Mouse (Mus musculus) stomach, embryonic 14.5 days (tissue): Measurements from ENCODE around the gene Pex7. TPM values are rescaled to one million over a fixed set of nuclear protein-coding genes. Genes with fewer than 3 reads are reported as not detected.
"Not testable (repeated sequence)": the region's sequence is repeated elsewhere in the genome, so short reads cannot be mapped to it uniquely, and the experiment has no call there.

ENCODE experiments used
- ATAC-seq: fragments of 200-750 bp; cut with Nextera tagmentation; 2 replicates; pipeline ENCODE4 v1.8.0; 2017; ENCODE audit warnings: low read depth, moderate TSS enrichment; ENCODE audit not compliant: insufficient number of reproducible peaks, insufficient read depth, low FRiP score
- H3K27ac ChIP-seq: fragments of 300-500 bp; sonication (generic); 2 replicates; pipeline ENCODE4 v1.5.1; 2014; ENCODE audit warnings: mild to moderate bottlenecking, low read length, moderate library complexity, mixed read lengths
- H3K27me3 ChIP-seq: fragments of 300-500 bp; sonication (generic); 2 replicates; pipeline ENCODE4 v1.6.1; 2014; ENCODE audit warnings: low read length, control low read depth, mixed read lengths; ENCODE audit not compliant: control insufficient read depth, insufficient read depth
- H3K36me3 ChIP-seq: fragments of 300-500 bp; sonication (generic); 2 replicates; pipeline ENCODE4 v1.6.1; 2014; ENCODE audit warnings: mild to moderate bottlenecking, control low read depth, low read length, moderate library complexity, mixed read lengths; ENCODE audit not compliant: control insufficient read depth, insufficient read depth
- H3K4me1 ChIP-seq: fragments of 300-500 bp; sonication (generic); 2 replicates; pipeline ENCODE4 v1.6.1; 2014; ENCODE audit warnings: low read length, control low read depth, mixed read lengths; ENCODE audit not compliant: control insufficient read depth, insufficient read depth
- H3K4me2 ChIP-seq: fragments of 300-500 bp; sonication (generic); replicated peaks from 2 replicates; pipeline ENCODE4 v1.6.1; 2014; ENCODE audit warnings: low read depth, low read length, control low read depth
- H3K4me3 ChIP-seq: fragments of 300-500 bp; sonication (generic); 2 replicates; pipeline ENCODE4 v1.5.1; 2014; ENCODE audit warnings: low read depth, low read length, control low read depth
- H3K9ac ChIP-seq: fragments of 300-500 bp; sonication (generic); replicated peaks from 2 replicates; pipeline ENCODE4 v1.6.1; 2014; ENCODE audit warnings: low read depth, mild to moderate bottlenecking, control low read depth, low read length, moderate library complexity, mixed read lengths
- H3K9me3 ChIP-seq: fragments of 300-500 bp; sonication (generic); 2 replicates; pipeline ENCODE4 v1.6.1; 2016; ENCODE audit warnings: low read depth, low read length, control low read depth; ENCODE audit not compliant: control insufficient read depth
- WGBS: fragments of 180-500 bp; shearing (Covaris S2); extraction: QIAGEN DNeasy Blood & Tissue Kit; methylation state at CpG from one replicate; pipeline ENCODE4 v1.1.7; 2014; 5-methylcytosine and 5-hydroxymethylcytosine counted together
- polyA plus RNA-seq: library from polyadenylated mRNA; unstranded; fragments of >200 nt; fragmentation: Nextera tagmentation; extraction: Ambion mirVana; gene quantifications from 2 replicates; pipeline ENCODE4 v1.2.1, GENCODE M21; 2014

The Pex7 gene
- polyA plus RNA-seq, 1 experiment from 2014 or later = 37.3 TPM

DNA sequence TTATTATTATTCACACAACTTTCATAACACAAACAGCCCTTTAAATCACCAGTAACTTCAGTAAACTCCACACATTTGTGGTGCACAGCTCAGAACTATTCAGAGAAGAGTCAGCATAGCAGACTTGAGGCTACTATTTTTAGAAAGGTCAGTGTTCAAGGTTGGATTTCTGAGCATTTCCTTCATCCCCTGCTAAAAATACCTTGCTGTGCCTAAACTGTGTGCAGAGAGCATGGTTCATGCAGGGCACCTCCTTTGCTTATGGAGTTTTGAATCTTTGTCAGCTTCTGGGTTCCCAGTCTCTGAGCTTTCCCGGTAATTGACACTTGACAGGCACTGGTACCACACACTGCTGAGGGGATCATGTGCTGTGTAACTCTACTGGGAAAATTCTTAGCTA is 20.7 kb upstream of the Pex7 start:
- Histone ChIP-seq H3K9me3 (no peaks in the 10 kb centered on the region), H3K36me3 (no peaks in the 10 kb centered on the region), H3K4me2 (no peak overlapping the region), H3K27ac (no peak overlapping the region), H3K9ac (no peak overlapping the region), H3K4me3 (no peak overlapping the region), H3K4me1 (peaks cover 5% of the 10 kb centered on the region; the same call in 1 of the 2 replicates), H3K27me3 (no peaks in the 10 kb centered on the region)
- no peak for ATAC-seq
- WGBS = 69% methylated on average over 1 of the region's 1 CpGs

DNA sequence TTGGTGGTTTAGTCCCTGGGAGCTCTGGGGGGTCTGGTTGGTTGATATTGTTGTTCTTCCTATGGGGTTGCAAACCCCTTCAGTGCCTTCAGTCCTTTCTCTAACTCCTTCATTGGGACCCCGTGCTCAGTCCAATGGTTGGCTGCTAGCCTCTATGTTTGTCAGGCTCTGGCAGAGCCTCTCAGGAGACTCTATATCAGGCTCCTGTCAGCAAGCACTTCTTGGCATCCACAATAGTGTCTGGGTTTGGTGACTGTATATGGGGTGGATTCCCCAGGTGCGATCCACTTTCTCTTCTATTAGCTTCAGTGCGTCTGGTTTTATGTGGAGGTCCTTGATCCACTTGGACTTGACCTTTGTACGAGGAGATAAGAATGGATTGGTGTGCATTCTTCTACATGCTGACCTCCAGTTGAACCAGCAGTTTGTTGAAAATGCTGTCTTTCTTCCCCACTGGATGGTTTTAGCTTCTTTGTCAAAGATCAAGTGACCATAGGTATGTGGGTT is 19.0 kb upstream of the Pex7 start:
- H3K4me1 ChIP-seq, H3K27me3 ChIP-seq, H3K9me3 ChIP-seq, ATAC-seq, H3K4me2 ChIP-seq, H3K27ac ChIP-seq, H3K36me3 ChIP-seq, H3K9ac ChIP-seq, H3K4me3 ChIP-seq: not testable (repeated sequence)
- 69% methylated on average over 4 of the region's 4 CpGs for WGBS

DNA sequence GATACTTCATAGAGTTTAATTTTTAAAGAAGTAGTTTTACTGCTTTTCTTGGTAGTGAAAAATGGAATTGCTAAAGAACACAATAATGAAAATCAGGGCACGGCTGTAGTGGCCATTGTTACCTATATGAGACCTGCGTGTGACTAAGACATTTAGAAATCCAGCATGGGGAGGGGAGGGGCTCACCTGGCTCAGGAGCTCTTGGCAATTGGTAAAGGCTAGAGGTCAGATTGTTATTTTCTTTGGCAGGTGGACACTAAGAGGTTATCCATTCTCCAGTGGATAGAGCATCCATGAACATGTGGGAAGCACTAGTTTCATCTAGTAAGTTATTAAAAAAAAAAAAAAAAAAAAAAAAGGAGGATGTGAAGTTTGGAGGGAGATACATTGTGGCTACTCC is 16.8 kb upstream of the Pex7 start:
- WGBS = 65% methylated on average over 2 of the region's 2 CpGs
- Histone ChIP-seq H3K27me3 (no peaks in the 10 kb centered on the region), H3K9ac (no peak overlapping the region), H3K27ac (no peak overlapping the region), H3K9me3 (no peaks in the 10 kb centered on the region), H3K4me1 (no peaks in the 10 kb centered on the region), H3K4me3 (no peak overlapping the region), H3K4me2 (no peak overlapping the region), H3K36me3 (no peaks in the 10 kb centered on the region)
- no peak for ATAC-seq

DNA sequence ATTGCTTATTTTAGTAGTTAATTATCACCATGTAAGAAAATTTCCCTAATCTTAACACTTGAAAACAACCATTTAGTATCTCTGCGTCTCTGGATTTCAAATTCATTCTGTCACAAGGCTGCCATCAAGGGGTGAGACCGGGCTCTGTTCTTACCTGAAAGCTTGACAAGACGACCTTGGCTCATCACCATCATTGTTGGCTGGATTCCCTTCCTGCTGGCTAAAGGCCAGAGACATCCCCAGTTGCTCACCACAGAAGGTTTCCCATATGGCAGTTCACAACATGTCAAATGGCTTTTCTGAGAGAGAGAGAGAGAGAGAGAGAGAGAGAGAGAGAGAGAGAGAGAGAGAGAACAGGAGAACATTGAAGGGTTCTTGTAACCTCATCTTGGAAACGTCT is 14.9 kb upstream of the Pex7 start:
- no peaks in the 10 kb centered on the region for H3K36me3 ChIP-seq
- H3K9me3 ChIP-seq = no peaks in the 10 kb centered on the region
- WGBS = 54% methylated on average over 4 of the region's 4 CpGs
- H3K27ac ChIP-seq = no peak overlapping the region
- no peaks in the 10 kb centered on the region for H3K4me1 ChIP-seq
- H3K4me2 ChIP-seq = no peak overlapping the region
- no peak overlapping the region for H3K4me3 ChIP-seq
- ATAC-seq = no peak
- H3K27me3 ChIP-seq = no peaks in the 10 kb centered on the region
- no peak overlapping the region for H3K9ac ChIP-seq

DNA sequence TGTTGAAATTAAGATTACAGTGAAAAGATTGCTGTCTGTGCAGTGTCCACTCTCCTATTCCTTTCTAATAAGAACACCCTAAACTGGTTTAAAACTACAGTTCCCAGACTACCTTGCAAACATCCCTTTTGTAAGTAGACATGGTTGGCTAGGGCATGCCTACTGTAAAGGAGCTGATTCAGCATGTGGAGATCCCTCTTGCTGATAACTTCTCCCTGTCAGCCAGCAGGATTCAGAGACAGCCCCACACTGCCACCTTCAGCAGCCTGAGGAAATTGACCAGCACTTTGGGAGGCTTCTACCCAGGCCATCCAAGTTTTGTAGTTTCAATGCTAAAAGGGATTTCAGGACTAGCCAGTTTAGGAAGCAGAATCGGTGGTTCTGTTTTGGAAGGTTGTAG is 7.8 kb upstream of the Pex7 start:
- peak; percentile 77; the same call in 1 of the 2 replicates for ATAC-seq
- 52% methylated on average over 1 of the region's 1 CpGs for WGBS

DNA sequence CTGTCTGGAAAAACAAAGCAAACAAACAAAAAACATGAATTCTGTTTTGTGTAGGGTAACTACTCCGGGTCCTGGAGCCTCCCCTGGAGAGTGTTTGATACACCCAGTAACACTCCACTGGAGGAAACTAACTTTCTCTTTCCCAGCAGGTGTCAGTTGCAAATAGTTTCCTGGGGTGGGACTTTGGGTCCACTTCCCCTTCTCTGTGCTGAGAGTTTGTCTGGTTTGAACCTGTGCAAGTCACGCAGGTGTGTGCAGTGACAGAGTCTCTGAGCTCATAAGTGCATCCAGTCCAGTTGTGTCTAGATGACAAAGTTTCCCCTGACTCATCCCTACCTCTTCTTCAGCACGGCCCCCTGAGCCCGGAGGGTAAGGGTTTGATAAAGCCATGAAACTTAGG is 6.3 kb upstream of the Pex7 start:
- no peaks in the 10 kb centered on the region for H3K36me3 ChIP-seq
- no peak overlapping the region for H3K4me2 ChIP-seq
- no peaks in the 10 kb centered on the region for H3K9me3 ChIP-seq
- no peaks in the 10 kb centered on the region for H3K27me3 ChIP-seq
- no peaks in the 10 kb centered on the region for H3K4me1 ChIP-seq
- WGBS = 90% methylated on average over 4 of the region's 4 CpGs
- no peak for ATAC-seq
- no peak overlapping the region for H3K4me3 ChIP-seq
- no peak overlapping the region for H3K27ac ChIP-seq
- no peak overlapping the region for H3K9ac ChIP-seq

More for the DNA sequence above, 7.8 kb upstream of the Pex7 start:
- Histone ChIP-seq H3K4me1 (no peaks in the 10 kb centered on the region), H3K9ac (no peak overlapping the region), H3K9me3 (no peaks in the 10 kb centered on the region), H3K27ac (no peak overlapping the region), H3K27me3 (no peaks in the 10 kb centered on the region), H3K4me3 (no peak overlapping the region), H3K36me3 (no peaks in the 10 kb centered on the region), H3K4me2 (no peak overlapping the region)

DNA sequence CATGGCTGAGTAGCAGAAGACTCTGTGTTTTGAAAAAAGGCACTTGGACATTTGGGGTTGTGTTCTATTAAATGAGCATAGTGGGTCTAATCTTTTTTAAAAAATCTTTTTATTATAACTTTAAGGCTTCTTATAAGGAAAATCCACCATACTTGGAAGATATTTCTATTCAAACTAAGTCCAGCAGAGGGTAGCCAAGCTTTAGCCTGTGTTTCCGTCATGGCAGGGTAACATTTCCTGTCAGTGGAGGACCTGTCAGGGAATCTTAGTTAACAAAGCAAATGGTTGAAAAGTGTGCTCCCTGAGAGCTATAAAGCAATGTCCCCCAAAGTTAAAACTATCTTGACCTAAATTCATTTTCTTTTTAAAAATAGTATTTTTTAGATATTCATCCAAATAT is 4.1 kb upstream of the Pex7 start:
- ATAC-seq = no peak

DNA sequence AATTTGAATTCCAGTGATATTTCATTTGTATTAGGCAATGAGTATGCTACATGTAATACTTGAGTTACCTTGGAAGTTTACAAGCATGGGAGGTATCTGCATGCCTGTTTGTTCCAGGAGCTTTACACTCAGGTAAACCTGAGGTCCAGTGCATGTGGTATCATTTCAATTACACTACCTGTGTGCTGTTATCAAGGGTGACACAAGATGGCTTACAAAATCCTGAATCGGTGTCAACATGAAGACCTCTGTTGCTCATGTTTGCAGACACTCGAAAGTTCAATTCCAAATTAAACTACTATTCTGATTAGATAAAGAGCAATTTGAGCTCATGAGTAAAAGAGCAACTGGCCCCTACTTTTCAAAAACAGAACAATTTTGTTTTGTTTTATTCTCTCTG is 3.0 kb upstream of the Pex7 start:
- no peak for ATAC-seq
- no peak overlapping the region for H3K4me2 ChIP-seq
- H3K4me3 ChIP-seq = no peak overlapping the region
- H3K9me3 ChIP-seq = no peaks in the 10 kb centered on the region
- H3K4me1 ChIP-seq = no peaks in the 10 kb centered on the region
- H3K27ac ChIP-seq = no peak overlapping the region
- WGBS = 79% methylated on average over 2 of the region's 2 CpGs
- H3K36me3 ChIP-seq = no peaks in the 10 kb centered on the region
- no peak overlapping the region for H3K9ac ChIP-seq
- H3K27me3 ChIP-seq = no peaks in the 10 kb centered on the region

More for the DNA sequence above, 4.1 kb upstream of the Pex7 start:
- Histone ChIP-seq H3K9ac (no peak overlapping the region), H3K27me3 (no peaks in the 10 kb centered on the region), H3K27ac (no peak overlapping the region), H3K9me3 (no peaks in the 10 kb centered on the region), H3K4me3 (no peak overlapping the region), H3K4me1 (no peaks in the 10 kb centered on the region), H3K4me2 (no peak overlapping the region), H3K36me3 (no peaks in the 10 kb centered on the region)
- WGBS = 21% methylated on average over 1 of the region's 1 CpGs

DNA sequence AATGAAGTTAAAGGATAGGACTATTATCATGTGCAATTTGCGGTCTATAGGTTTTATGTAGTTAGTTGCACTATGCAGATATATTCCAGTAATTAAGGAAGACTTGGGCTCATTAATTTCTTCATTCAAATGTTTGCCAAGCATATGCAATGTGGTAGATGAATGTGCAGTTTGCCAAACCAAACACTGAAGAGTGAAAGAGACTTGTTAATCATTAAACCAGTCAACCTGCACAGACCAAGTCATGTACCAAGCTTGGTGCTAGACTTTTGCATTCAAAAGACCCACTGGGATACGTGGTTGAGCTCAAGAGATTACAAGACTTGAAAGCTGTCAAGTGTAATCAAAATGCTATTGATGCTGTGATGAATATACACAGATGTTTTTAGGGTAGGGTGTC is 587 bp upstream of the Pex7 start:
- Histone ChIP-seq H3K36me3 (no peaks in the 10 kb centered on the region), H3K4me3 (peak overlapping the region; percentile 53; the same call in 1 of the 2 replicates), H3K27ac (peak overlapping the region; percentile 93; the same call in 1 of the 2 replicates), H3K9ac (no peak overlapping the region), H3K4me2 (peak overlapping the region; percentile 15; the same call in 1 of the 2 replicates), H3K27me3 (no peaks in the 10 kb centered on the region), H3K9me3 (no peaks in the 10 kb centered on the region), H3K4me1 (no peaks in the 10 kb centered on the region)
- 63% methylated on average over 2 of the region's 2 CpGs for WGBS
- peak; percentile 15; the same call in 1 of the 2 replicates for ATAC-seq
